11 mouse cellular contexts compared by ENCODE assay signal in genomic region chr17:44418676-44419404, GRCm38 (mm10).
DNase-seq lines count a peak whose midpoint lies in the region; ATAC-seq and TF ChIP-seq lines count a peak whose summit lies in the region.
"Had no signal": no experiment of that assay in that cellular context is flagged by ENCODE, and none has a peak within 500 bp of the region (broad histone marks: within the 10 kb centered on the region; RNA-seq: fewer than 3 reads in every experiment).

No protein-coding gene starts in this region.

- no peaks in the 10 kb centered on the region for H3K36me3 ChIP-seq in embryonic facial prominence, embryonic 15.5 days
- no peaks in the 10 kb centered on the region for H3K36me3 ChIP-seq in myocyte (ENCODE audit: control insufficient read depth, insufficient read depth)

- no peak for ATAC-seq in embryonic facial prominence, embryonic 15.5 days (ENCODE audit: insufficient number of reproducible peaks, low FRiP score, low TSS enrichment, low read depth)
- ATAC-seq: activated CD4-positive, CD25-positive, alpha-beta regulatory T cell, adult 4 months; hindbrain, postnatal 0 days had no signal

- no peaks in the 10 kb centered on the region for H3K79me2 ChIP-seq in myocyte (ENCODE audit: control insufficient read depth, insufficient read depth)

- intact Hi-C loops in left cerebral cortex, adult 2 months (cut with DNase I): no loop called here
- intact Hi-C loops in left cerebral cortex, postnatal 4 days (cut with DNase I): no loop called here

- no peak for DNase-seq in left cerebral cortex, adult 2 months (ENCODE audit: extremely low spot score in 1 of 2, low spot score in 2 of 2)
- DNase-seq in left cerebral cortex, postnatal 4 days: no peak
- peak; percentile 76 for DNase-seq in adipocyte (ENCODE audit: low spot score)
- no peak for DNase-seq in layer of hippocampus, adult 9-10 months (ENCODE audit: low spot score)
- DNase-seq in right cerebral cortex, postnatal 4 days: no peak
- DNase-seq: thymus, postnatal 4 days had no signal

- no peak for TF ChIP-seq POLR2A in myocyte (IDR thresholded peaks at IDR 0.05; ENCODE audit: insufficient read length, low read depth)

- TF ChIP-seq CTCF in left cerebral cortex, adult 2 months (IDR thresholded peaks at IDR 0.05): no peak

- no peak overlapping the region for H3K4me2 ChIP-seq in embryonic facial prominence, embryonic 15.5 days (replicated peaks)
- peak overlapping the region; percentile 32 for H3K4me2 ChIP-seq in myocyte (ENCODE audit: low read depth)

- H3K9ac ChIP-seq in embryonic facial prominence, embryonic 15.5 days: no peak overlapping the region

- H3K27me3 ChIP-seq in embryonic facial prominence, embryonic 15.5 days: no peaks in the 10 kb centered on the region
- H3K27me3 ChIP-seq in myocyte (ENCODE audit: control insufficient read depth, insufficient read depth, insufficient read length): no peaks in the 10 kb centered on the region

- H3K27ac ChIP-seq in left cerebral cortex, adult 2 months: peak overlapping the region; percentile 47; the same call in 1 of the 2 replicates
- 0 out of 2 replicates have a peak overlapping the region, but pooled peaks have one; percentile 55 for H3K27ac ChIP-seq in embryonic facial prominence, embryonic 15.5 days (replicated peaks)
- H3K27ac ChIP-seq: hindbrain, postnatal 0 days; layer of hippocampus, adult 2 months had no signal

- peaks cover 39% of the 10 kb centered on the region for H3K4me1 ChIP-seq in embryonic facial prominence, embryonic 15.5 days

- H3K4me3 ChIP-seq in left cerebral cortex, adult 2 months: no peak overlapping the region
- H3K4me3 ChIP-seq in embryonic facial prominence, embryonic 15.5 days (replicated peaks): no peak overlapping the region
- H3K4me3 ChIP-seq in myocyte: no peak overlapping the region
- H3K4me3 ChIP-seq: layer of hippocampus, adult 2 months had no signal

- H3K9me3 ChIP-seq in embryonic facial prominence, embryonic 15.5 days (replicated peaks): 0 out of 2 replicates have a peak, but pooled peaks cover 8% of the 10 kb centered on the region

- 44% methylated on average over 11 of the region's 11 CpGs for WGBS in embryonic facial prominence, embryonic 15.5 days

- H3ac ChIP-seq in myocyte (ENCODE audit: control insufficient read depth, insufficient read length): no peak overlapping the region

TF ChIP-seq in myocyte, 11 proteins besides CTCF, POLR2A, EP300 and RAD21:
- TF ChIP-seq MYOG (IDR thresholded peaks at IDR 0.05; ENCODE audit: control insufficient read depth in 1 of 3, insufficient read depth in 1 of 3, insufficient read length in 2 of 3, low read depth in 2 of 3) (no peak), MAX (IDR thresholded peaks at IDR 0.05; ENCODE audit: low read depth) (no peak), REST (IDR thresholded peaks at IDR 0.05; ENCODE audit: insufficient read depth, insufficient read length) (no peak), CEBPB (IDR thresholded peaks at IDR 0.05; ENCODE audit: insufficient read depth, poor library complexity, severe bottlenecking) (no peak), MYOD1 (IDR thresholded peaks at IDR 0.05; ENCODE audit: control insufficient read depth in 1 of 3, insufficient read length in 2 of 3, low read depth in 2 of 3) (no peak), TCF3 (IDR thresholded peaks at IDR 0.05; ENCODE audit: insufficient read length, low read depth) (no peak), E2F4 (IDR thresholded peaks at IDR 0.05; ENCODE audit: insufficient read depth) (no peak), POLR2AphosphoS2 (IDR thresholded peaks at IDR 0.05; ENCODE audit: insufficient read length, low read depth) (no peak), TCF12 (IDR thresholded peaks at IDR 0.05; ENCODE audit: insufficient read depth, poor library complexity, severe bottlenecking) (no peak), SRF (IDR thresholded peaks at IDR 0.05; ENCODE audit: control insufficient read depth, insufficient read length, low read depth) (no peak), USF1 (IDR thresholded peaks at IDR 0.05; ENCODE audit: low read depth) (no peak)
TF ChIP-seq in myocyte: peak in this region for 0.
